Mouse (Mus musculus): ENCODE results near the gene Poldip2.
"Not testable (repeated sequence)": the region's sequence is repeated elsewhere in the genome, so short reads cannot be mapped to it uniquely, and the experiment has no call there.

The Poldip2 gene

GRCm38 (mm10) chr11:78500623-78501202 lies 11.3 kb upstream of the Poldip2 start:
- no peak for DNase-seq (ENCODE audit: low read depth in 2 of 2, low spot score in 2 of 2)

GRCm38 (mm10) chr11:78501529-78501928 lies 10.5 kb upstream of the Poldip2 start:
- no peak for DNase-seq (ENCODE audit: low read depth in 2 of 2, low spot score in 2 of 2)

- no peak for DNase-seq (ENCODE audit: low read depth in 2 of 2, low spot score in 2 of 2)
Measured at GRCm38 (mm10) chr11:78502909-78503650, 8.9 kb upstream of the Poldip2 start, which contains the start of gene Sebox. Gene Sebox, plus strand, starts transcription at chr11:78503447.

GRCm38 (mm10) chr11:78505430-78505829 lies 6.6 kb upstream of the Poldip2 start:
- DNase-seq (ENCODE audit: low read depth in 2 of 2, low spot score in 2 of 2): no peak

- peak in 1 of 2 experiments; percentile 31 for DNase-seq (ENCODE audit: low read depth in 2 of 2, low spot score in 2 of 2)
Measured at GRCm38 (mm10) chr11:78509148-78509547, 2.8 kb upstream of the Poldip2 start.

- DNase-seq (ENCODE audit: low read depth in 2 of 2, low spot score in 2 of 2): no peak
Measured at GRCm38 (mm10) chr11:78513106-78513790, 1.3 kb downstream of the Poldip2 start.

GRCm38 (mm10) chr11:78515549-78516325 lies 3.7 kb downstream of the Poldip2 start:
- DNase-seq (ENCODE audit: low read depth in 2 of 2, low spot score in 2 of 2): no peak

GRCm38 (mm10) chr11:78518931-78519330 lies 6.9 kb downstream of the Poldip2 start:
- DNase-seq (ENCODE audit: low read depth in 2 of 2, low spot score in 2 of 2): no peak

GRCm38 (mm10) chr11:78521880-78522279 lies 9.9 kb downstream of the Poldip2 start:
- no peak for DNase-seq (ENCODE audit: low read depth in 2 of 2, low spot score in 2 of 2)

GRCm38 (mm10) chr11:78522481-78522997 lies 10.5 kb downstream of the Poldip2 start:
- peak in 1 of 2 experiments; percentile 23 for DNase-seq (ENCODE audit: low read depth in 2 of 2, low spot score in 2 of 2)

GRCm38 (mm10) chr11:78523241-78523955 lies 11.4 kb downstream of the Poldip2 start:
- DNase-seq (ENCODE audit: low read depth in 2 of 2, low spot score in 2 of 2): no peak

GRCm38 (mm10) chr11:78524838-78525237 lies 12.8 kb downstream of the Poldip2 start:
- DNase-seq (ENCODE audit: low read depth in 2 of 2, low spot score in 2 of 2): no peak

- DNase-seq (ENCODE audit: low read depth in 2 of 2, low spot score in 2 of 2): no peak
Measured at GRCm38 (mm10) chr11:78528714-78529113, 16.7 kb downstream of the Poldip2 start.

GRCm38 (mm10) chr11:78530001-78530400 lies 18.0 kb downstream of the Poldip2 start:
- no peak for DNase-seq (ENCODE audit: low read depth in 2 of 2, low spot score in 2 of 2)

GRCm38 (mm10) chr11:78531046-78531445 lies 19.1 kb downstream of the Poldip2 start:
- DNase-seq (ENCODE audit: low read depth in 2 of 2, low spot score in 2 of 2): no peak

GRCm38 (mm10) chr11:78531515-78531914 lies 19.5 kb downstream of the Poldip2 start:
- not testable (repeated sequence) for DNase-seq (ENCODE audit: low read depth in 2 of 2, low spot score in 2 of 2)

- DNase-seq (ENCODE audit: low read depth in 2 of 2, low spot score in 2 of 2): no peak
Measured at GRCm38 (mm10) chr11:78534516-78534915, 22.5 kb downstream of the Poldip2 start.

GRCm38 (mm10) chr11:78535376-78536079 lies 23.5 kb downstream of the Poldip2 start:
- DNase-seq (ENCODE audit: low read depth in 2 of 2, low spot score in 2 of 2): peak in 1 of 2 experiments; percentile 13

GRCm38 (mm10) chr11:78536080-78536689 lies 24.2 kb downstream of the Poldip2 start, which contains the start of the genes Tnfaip1 and Ift20:
Gene Tnfaip1, minus strand, starts transcription at chr11:78536332.
Gene Ift20, plus strand, starts transcription at chr11:78536361.
- DNase-seq (ENCODE audit: low read depth in 2 of 2, low spot score in 2 of 2): peak; percentile 96 to 97

All from CD8-positive naive resting alpha-beta T cell, adult 2 months (primary cell).